Mouse (Mus musculus) kidney, adult 2 months (tissue): ENCODE results near the gene Tns3. TPM values are rescaled to one million over a fixed set of nuclear protein-coding genes. Genes with fewer than 3 reads are reported as not detected.

Experiments used
- DNase-seq: peaks from one replicate; pipeline ENCODE4 v3.0.0; 2021
- H3K27ac ChIP-seq: fragments of 200-500 bp; 2 replicates; pipeline ENCODE4 v1.5.1; 2012; ENCODE audit warnings: low read depth, low read length, control low read depth, inconsistent platforms; ENCODE audit not compliant: insufficient read depth
- H3K27me3 ChIP-seq: fragments of 200-500 bp; replicated peaks from 2 replicates; pipeline ENCODE4 v1.6.1; 2012; ENCODE audit warnings: mild to moderate bottlenecking, moderate library complexity, low read length, inconsistent platforms; ENCODE audit not compliant: control insufficient read depth, insufficient read depth
- H3K36me3 ChIP-seq: fragments of 200-500 bp; 2 replicates; pipeline ENCODE4 v1.6.1; 2012; ENCODE audit warnings: mild to moderate bottlenecking, moderate library complexity, low read length, inconsistent platforms; ENCODE audit not compliant: control insufficient read depth, insufficient read depth
- H3K4me1 ChIP-seq: fragments of 200-500 bp; 2 replicates; pipeline ENCODE4 v1.6.1; 2011; ENCODE audit warnings: low read length; ENCODE audit not compliant: control insufficient read depth, insufficient read depth
- H3K4me3 ChIP-seq: fragments of 200-500 bp; 2 replicates; pipeline ENCODE4 v1.5.1; 2011; ENCODE audit warnings: mild to moderate bottlenecking, low read depth, low read length, control low read depth; ENCODE audit not compliant: insufficient read depth
- CTCF ChIP-seq: fragments of 200-500 bp; conservative IDR thresholded peaks from 2 replicates; pipeline ENCODE4 v1.5.1; 2011; ENCODE audit warnings: low read depth, mild to moderate bottlenecking, control low read depth, low read length, moderate library complexity, mixed read lengths; ENCODE audit not compliant: insufficient read depth, insufficient read length
- POLR2A ChIP-seq: fragments of 200-500 bp; IDR thresholded peaks from one replicate; pipeline ENCODE4 v1.6.1; 2011; ENCODE audit warnings: low read depth, low read length, control low read depth
- WGBS: fragments of 180-500 bp; shearing (Covaris S2); methylation state at CpG from one replicate; pipeline ENCODE4 v1.1.7; 2018; 5-methylcytosine and 5-hydroxymethylcytosine counted together
- polyA plus RNA-seq: library from polyadenylated mRNA; depleted of rRNA; stranded (reverse); fragments of >200 nt; gene quantifications from 2 replicates; pipeline ENCODE4 v1.2.3, GENCODE M21; 2012

Gene Tns3
- polyA plus RNA-seq, 1 experiment: 63.7 TPM

- Histone ChIP-seq H3K27me3 (no peaks in the 10 kb centered on the region), H3K4me1 (peaks cover 4% of the 10 kb centered on the region; the same call in 1 of the 2 replicates), H3K36me3 (no peaks in the 10 kb centered on the region), H3K4me3 (no peak overlapping the region), H3K27ac (peak overlapping the region; percentile 80)
- peak; percentile 42 for DNase-seq
- 51% methylated on average over 9 of the region's 9 CpGs for WGBS
- TF ChIP-seq POLR2A (no peak), CTCF (no peak)
Measured at GRCm38 (mm10) chr11:8469537-8469936, 194.8 kb downstream of the Tns3 start.

- Histone ChIP-seq H3K27me3 (no peaks in the 10 kb centered on the region), H3K36me3 (no peaks in the 10 kb centered on the region), H3K27ac (peak overlapping the region; percentile 80), H3K4me1 (peaks cover 4% of the 10 kb centered on the region; the same call in 1 of the 2 replicates), H3K4me3 (peak overlapping the region; percentile 37)
- DNase-seq: peak; percentile 77
- 7% methylated on average over 31 of the region's 33 CpGs for WGBS
- no peak for TF ChIP-seq CTCF
- no peak for TF ChIP-seq POLR2A
Measured at GRCm38 (mm10) chr11:8468161-8469091, 195.9 kb downstream of the Tns3 start.

GRCm38 (mm10) chr11:8467403-8468160 is 196.8 kb downstream of the Tns3 start:
- Histone ChIP-seq H3K4me1 (peaks cover 4% of the 10 kb centered on the region; the same call in 1 of the 2 replicates), H3K27ac (peak overlapping the region; percentile 14), H3K27me3 (no peaks in the 10 kb centered on the region), H3K4me3 (peak overlapping the region; percentile 37), H3K36me3 (no peaks in the 10 kb centered on the region)
- no peak for DNase-seq
- 62% methylated on average over 13 of the region's 13 CpGs for WGBS
- TF ChIP-seq POLR2A (no peak), CTCF (no peak)

GRCm38 (mm10) chr11:8463866-8464265 is 200.5 kb downstream of the Tns3 start:
- Histone ChIP-seq H3K4me1 (no peaks in the 10 kb centered on the region), H3K36me3 (no peaks in the 10 kb centered on the region), H3K27ac (0 out of 2 replicates have a peak overlapping the region, but pooled peaks have one; percentile 20), H3K27me3 (no peaks in the 10 kb centered on the region), H3K4me3 (no peak overlapping the region)
- TF ChIP-seq CTCF (no peak), POLR2A (no peak)
- DNase-seq: no peak
- 29% methylated on average over 2 of the region's 2 CpGs for WGBS

GRCm38 (mm10) chr11:8462827-8463405 is 201.4 kb downstream of the Tns3 start:
- Histone ChIP-seq H3K4me3 (no peak overlapping the region), H3K27ac (no peak overlapping the region), H3K27me3 (no peaks in the 10 kb centered on the region), H3K36me3 (no peaks in the 10 kb centered on the region), H3K4me1 (no peaks in the 10 kb centered on the region)
- TF ChIP-seq CTCF: no peak
- TF ChIP-seq POLR2A: no peak
- DNase-seq: no peak
- 82% methylated on average over 3 of the region's 3 CpGs for WGBS

- no peaks in the 10 kb centered on the region for H3K27me3 ChIP-seq
- TF ChIP-seq POLR2A: no peak
- 69% methylated on average over 4 of the region's 4 CpGs for WGBS
Measured at GRCm38 (mm10) chr11:8460835-8461234, 203.5 kb downstream of the Tns3 start.

More at GRCm38 (mm10) chr11:8460835-8461234, 203.5 kb downstream of the Tns3 start:
- no peak for DNase-seq
- H3K4me1 ChIP-seq: 0 out of 2 replicates have a peak, but pooled peaks cover 2% of the 10 kb centered on the region
- H3K36me3 ChIP-seq: no peaks in the 10 kb centered on the region
- H3K4me3 ChIP-seq: no peak overlapping the region
- no peak overlapping the region for H3K27ac ChIP-seq
